Mouse (Mus musculus): ENCODE measurements around the gene Nectin1. TPM values are rescaled to one million over a fixed set of nuclear protein-coding genes. Genes with fewer than 3 reads are reported as not detected.

Nectin1 gene
- polyA plus RNA-seq, 1 experiment = 26.4 TPM

DNA sequence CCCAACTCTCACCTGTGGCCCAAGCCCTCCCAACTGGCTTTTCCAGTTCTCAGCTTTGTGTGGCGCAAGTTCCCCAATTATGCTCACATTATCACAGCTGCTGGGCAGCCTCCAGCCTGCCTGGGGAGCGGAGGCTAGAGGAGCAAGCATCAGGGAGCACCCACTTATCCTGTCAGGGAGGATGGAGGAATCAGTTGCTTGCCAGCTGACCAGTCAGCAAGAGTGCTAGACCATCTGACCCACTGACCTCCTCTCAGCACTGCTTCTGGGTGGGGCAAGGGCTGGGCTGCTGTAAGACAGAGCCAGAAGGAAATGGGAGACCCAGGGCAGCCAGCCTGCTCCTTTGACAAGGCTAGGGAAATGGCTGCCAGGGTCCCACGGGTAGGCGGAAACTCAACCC lies 43.8 kb downstream of the Nectin1 start:
- TF ChIP-seq POLR2A (IDR thresholded peaks at IDR 0.05; ENCODE audit: borderline replicate concordance, extremely low read depth, low read depth, low read length) (no peak), CTCF (IDR thresholded peaks at IDR 0.05; ENCODE audit: insufficient read depth, low read length) (no peak)
- no peak for DNase-seq
- WGBS = 46% methylated on average over 4 of the region's 4 CpGs
- H3K4me1 ChIP-seq (ENCODE audit: control insufficient read depth, insufficient read depth, low read length) = peaks cover 7% of the 10 kb centered on the region
- no peak overlapping the region for H3K4me3 ChIP-seq (replicated peaks; ENCODE audit: extremely low read depth, low read depth, low read length)

DNA sequence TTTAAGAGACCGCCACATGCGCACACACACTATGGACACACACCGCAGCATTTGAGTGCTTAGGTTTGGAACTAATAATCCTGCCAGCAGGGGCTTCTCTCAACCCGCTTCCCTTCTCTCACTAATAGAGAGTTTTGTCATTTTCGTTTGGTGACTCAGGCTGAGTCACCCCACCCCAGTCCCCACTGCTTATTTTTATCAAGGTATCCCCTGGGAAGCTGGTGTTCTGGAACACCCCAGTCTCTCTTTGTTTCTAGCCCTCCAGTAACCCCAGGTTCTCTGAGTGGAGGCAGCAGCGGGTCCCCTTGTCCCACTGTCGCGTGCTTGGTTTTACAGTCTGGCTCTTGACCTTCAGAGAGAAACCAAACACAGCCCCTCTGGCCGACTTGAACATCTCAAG lies 48.9 kb downstream of the Nectin1 start:
- Histone ChIP-seq H3K4me3 (replicated peaks; ENCODE audit: extremely low read depth, low read depth, low read length) (no peak overlapping the region), H3K4me1 (ENCODE audit: control insufficient read depth, insufficient read depth, low read length) (peaks cover 1% of the 10 kb centered on the region)
- WGBS = 79% methylated on average over 9 of the region's 9 CpGs
- TF ChIP-seq POLR2A (IDR thresholded peaks at IDR 0.05; ENCODE audit: borderline replicate concordance, extremely low read depth, low read depth, low read length) (no peak), CTCF (IDR thresholded peaks at IDR 0.05; ENCODE audit: insufficient read depth, low read length) (no peak)
- DNase-seq = no peak

DNA sequence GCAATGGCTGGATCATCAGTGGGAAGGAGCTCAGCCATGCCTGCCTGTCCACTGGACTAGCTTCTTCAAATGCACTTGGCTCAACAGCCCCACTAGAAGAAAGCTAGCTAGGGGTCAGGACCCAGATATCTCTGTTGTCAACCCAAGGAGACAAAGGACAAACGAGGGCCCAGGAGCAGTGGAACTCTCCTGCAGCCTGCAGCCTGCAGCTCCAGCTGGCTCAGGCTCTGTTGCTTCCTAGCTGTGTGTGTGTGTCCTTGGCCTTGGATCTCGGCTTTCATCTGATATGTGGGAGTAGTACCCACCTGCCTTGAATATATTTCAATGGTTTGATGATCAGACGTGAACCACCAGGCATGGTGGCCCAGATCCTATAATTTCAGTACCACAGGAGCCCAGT lies 49.6 kb downstream of the Nectin1 start:
- TF ChIP-seq CTCF (IDR thresholded peaks at IDR 0.05; ENCODE audit: insufficient read depth, low read length) = no peak
- TF ChIP-seq POLR2A (IDR thresholded peaks at IDR 0.05; ENCODE audit: borderline replicate concordance, extremely low read depth, low read depth, low read length) = no peak
- no peaks in the 10 kb centered on the region for H3K4me1 ChIP-seq (ENCODE audit: control insufficient read depth, insufficient read depth, low read length)
- no peak overlapping the region for H3K4me3 ChIP-seq (replicated peaks; ENCODE audit: extremely low read depth, low read depth, low read length)
- WGBS = 72% methylated on average over 3 of the region's 3 CpGs
- DNase-seq = no peak

DNA sequence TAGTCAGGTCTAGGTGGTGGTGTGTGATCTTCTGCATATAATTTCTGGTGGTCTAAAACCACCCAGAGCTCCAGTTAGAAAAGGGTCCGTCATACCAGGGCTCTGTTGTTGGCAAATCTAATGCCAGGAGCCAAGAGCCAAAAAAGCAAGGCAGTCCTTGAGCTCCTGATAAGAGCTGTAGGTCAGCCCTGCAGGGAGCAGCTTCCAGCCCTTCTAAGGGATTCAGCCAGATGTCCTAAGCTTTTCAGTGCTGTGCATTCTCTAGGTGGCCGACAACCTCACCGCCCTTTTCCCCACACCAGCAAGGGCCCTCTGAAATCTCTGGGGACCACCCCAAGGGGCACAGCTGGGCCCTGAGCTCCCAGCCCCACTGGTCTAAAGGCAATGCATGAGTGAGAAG lies 52.2 kb downstream of the Nectin1 start:
- 88% methylated on average over 3 of the region's 3 CpGs for WGBS
- no peak for TF ChIP-seq POLR2A (IDR thresholded peaks at IDR 0.05; ENCODE audit: borderline replicate concordance, extremely low read depth, low read depth, low read length)
- TF ChIP-seq CTCF (IDR thresholded peaks at IDR 0.05; ENCODE audit: insufficient read depth, low read length) = no peak
- H3K4me1 ChIP-seq (ENCODE audit: control insufficient read depth, insufficient read depth, low read length) = no peaks in the 10 kb centered on the region
- no peak for DNase-seq
- H3K4me3 ChIP-seq (replicated peaks; ENCODE audit: extremely low read depth, low read depth, low read length) = no peak overlapping the region

DNA sequence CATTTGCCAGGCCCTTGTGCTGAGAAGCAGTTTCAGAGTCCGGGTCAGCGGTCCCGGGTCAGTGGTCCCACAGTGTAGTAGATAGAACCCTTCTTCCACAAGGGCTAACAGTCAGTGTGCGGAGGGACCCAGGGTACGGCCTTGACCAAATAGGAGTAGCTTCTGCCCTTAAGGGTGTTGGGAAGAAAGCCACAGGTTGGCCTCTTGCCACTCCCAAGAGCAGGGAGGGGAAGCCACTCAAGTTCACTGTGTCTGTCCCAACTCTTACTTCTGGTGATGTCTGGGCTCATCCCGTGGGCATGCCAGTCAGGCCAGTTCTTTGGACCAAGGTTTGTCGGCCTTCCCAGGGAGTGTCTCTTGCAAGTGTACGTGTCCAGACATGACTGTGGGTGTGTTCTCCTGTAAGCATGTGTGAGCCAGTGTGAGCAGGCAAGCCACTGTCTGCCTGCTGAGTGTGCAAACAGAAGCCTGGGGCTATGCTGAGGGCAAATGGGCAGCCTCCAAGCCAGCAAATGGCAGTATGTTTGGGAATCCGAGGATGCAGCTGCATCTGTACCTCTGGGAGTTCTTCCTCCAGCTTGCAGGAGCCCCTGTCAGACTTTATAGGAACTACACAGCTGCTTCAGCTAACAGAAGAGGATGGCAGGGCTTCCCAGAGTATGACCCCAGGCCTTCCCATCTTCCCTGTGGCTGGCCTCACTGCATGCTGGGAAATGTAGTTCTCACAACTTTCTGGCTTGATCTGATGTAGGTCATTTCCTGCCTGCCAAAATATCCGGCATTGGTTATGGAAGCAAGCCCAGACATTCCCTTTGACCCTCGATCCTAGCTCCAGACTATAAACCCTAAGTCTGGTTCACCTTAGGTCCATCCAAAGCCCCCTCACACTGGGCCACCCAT lies 53.3 kb downstream of the Nectin1 start:
- WGBS = 76% methylated on average over 11 of the region's 11 CpGs
- no peak for TF ChIP-seq CTCF (IDR thresholded peaks at IDR 0.05; ENCODE audit: insufficient read depth, low read length)
- TF ChIP-seq POLR2A (IDR thresholded peaks at IDR 0.05; ENCODE audit: borderline replicate concordance, extremely low read depth, low read depth, low read length) = no peak
- DNase-seq = no peak
- no peak overlapping the region for H3K4me3 ChIP-seq (replicated peaks; ENCODE audit: extremely low read depth, low read depth, low read length)
- no peaks in the 10 kb centered on the region for H3K4me1 ChIP-seq (ENCODE audit: control insufficient read depth, insufficient read depth, low read length)

DNA sequence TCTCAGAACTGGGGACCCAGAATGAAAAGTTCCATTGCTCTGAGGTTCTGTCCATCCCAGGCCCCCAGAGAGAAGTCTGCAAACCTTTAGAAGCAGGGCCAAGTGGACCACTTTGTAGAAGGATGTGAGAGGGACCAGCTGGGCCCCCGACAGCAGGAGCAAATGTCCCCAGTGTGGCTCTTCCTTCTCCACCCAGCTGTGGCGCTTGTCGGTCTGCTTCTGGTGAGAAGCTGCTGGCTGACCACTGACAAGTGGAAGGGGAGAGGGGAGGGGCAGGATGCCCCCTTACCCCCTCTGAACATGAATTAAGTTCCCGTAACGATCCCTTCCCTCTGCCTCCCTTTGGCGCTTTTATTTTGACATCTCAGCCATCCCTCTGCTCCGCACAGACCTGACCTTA lies 54.0 kb downstream of the Nectin1 start:
- no peak overlapping the region for H3K4me3 ChIP-seq (replicated peaks; ENCODE audit: extremely low read depth, low read depth, low read length)
- TF ChIP-seq POLR2A (IDR thresholded peaks at IDR 0.05; ENCODE audit: borderline replicate concordance, extremely low read depth, low read depth, low read length) = no peak
- no peak for TF ChIP-seq CTCF (IDR thresholded peaks at IDR 0.05; ENCODE audit: insufficient read depth, low read length)
- H3K4me1 ChIP-seq (ENCODE audit: control insufficient read depth, insufficient read depth, low read length) = no peaks in the 10 kb centered on the region
- no peak for DNase-seq
- WGBS = 68% methylated on average over 7 of the region's 7 CpGs

DNA sequence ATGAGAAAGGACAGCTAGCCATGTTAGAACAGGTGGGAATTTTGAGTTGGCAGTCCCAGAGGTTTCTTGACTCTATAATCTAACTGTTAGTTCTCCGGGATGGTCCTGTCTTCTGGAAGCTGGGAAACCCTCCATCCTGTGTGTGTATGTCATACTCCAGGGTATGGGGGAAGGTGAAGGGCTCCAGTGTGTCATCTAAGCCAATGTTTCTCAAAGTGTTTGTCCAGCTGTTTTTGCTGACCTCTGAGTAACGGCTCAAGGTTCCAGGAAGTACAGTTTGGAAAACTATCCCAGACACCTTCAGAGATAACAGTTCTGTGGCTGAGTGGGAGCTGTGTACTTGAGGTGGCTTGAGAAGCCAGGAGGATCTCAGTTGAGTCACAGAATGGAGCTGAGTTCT lies 56.7 kb downstream of the Nectin1 start:
- no peaks in the 10 kb centered on the region for H3K4me1 ChIP-seq (ENCODE audit: control insufficient read depth, insufficient read depth, low read length)
- 59% methylated on average over 2 of the region's 2 CpGs for WGBS
- no peak for DNase-seq
- no peak overlapping the region for H3K4me3 ChIP-seq (replicated peaks; ENCODE audit: extremely low read depth, low read depth, low read length)
- no peak for TF ChIP-seq CTCF (IDR thresholded peaks at IDR 0.05; ENCODE audit: insufficient read depth, low read length)

DNA sequence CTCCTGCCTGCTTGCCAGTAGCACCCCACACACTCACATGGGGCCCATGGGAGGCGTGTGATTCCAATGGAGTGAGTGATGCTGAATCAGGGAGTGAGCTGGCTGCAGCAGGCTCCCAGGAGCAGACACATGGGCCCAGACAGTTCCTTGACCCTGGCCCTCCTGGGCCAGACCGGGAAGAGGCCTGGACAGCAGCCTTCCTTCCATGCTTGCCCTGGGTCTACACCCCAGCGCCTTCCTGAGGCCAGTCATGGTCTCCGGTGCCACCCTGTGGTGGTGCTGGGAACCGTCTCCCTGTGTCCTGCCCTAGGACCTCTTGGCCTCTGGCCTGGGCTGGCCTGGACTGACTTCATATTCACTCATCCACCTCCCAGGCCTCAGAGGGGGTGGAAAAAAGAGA lies 58.1 kb downstream of the Nectin1 start:
- TF ChIP-seq POLR2A (IDR thresholded peaks at IDR 0.05; ENCODE audit: borderline replicate concordance, extremely low read depth, low read depth, low read length) (no peak), CTCF (IDR thresholded peaks at IDR 0.05; ENCODE audit: insufficient read depth, low read length) (peak; percentile 89)
- 42% methylated on average over 5 of the region's 5 CpGs for WGBS
- no peaks in the 10 kb centered on the region for H3K4me1 ChIP-seq (ENCODE audit: control insufficient read depth, insufficient read depth, low read length)
- DNase-seq = peak; percentile 69
- no peak overlapping the region for H3K4me3 ChIP-seq (replicated peaks; ENCODE audit: extremely low read depth, low read depth, low read length)

DNA sequence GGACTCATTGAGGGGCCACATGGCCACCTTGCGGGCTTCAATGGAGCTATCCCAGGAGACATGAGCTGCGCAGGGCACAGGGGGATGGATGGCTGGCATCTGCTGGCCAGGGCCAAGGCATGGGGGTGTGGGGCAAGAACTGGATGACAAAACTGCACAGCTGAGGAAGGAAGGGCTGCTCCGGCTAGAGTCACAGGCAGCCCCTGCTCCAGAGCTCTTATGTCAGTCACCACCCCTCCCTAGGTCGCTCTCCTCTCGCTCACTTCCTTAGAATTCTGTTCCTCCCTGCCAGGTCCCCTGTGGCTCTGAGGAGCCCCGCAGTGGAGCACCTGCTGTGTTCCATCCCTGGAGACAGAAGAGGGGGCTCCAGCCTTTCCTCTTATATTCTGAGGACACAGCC lies 63.8 kb downstream of the Nectin1 start:
- Histone ChIP-seq H3K4me1 (ENCODE audit: control insufficient read depth, insufficient read depth, low read length) (no peaks in the 10 kb centered on the region), H3K4me3 (replicated peaks; ENCODE audit: extremely low read depth, low read depth, low read length) (no peak overlapping the region)
- TF ChIP-seq POLR2A (IDR thresholded peaks at IDR 0.05; ENCODE audit: borderline replicate concordance, extremely low read depth, low read depth, low read length) = no peak
- TF ChIP-seq CTCF (IDR thresholded peaks at IDR 0.05; ENCODE audit: insufficient read depth, low read length) = no peak
- 41% methylated on average over 6 of the region's 6 CpGs for WGBS
- no peak for DNase-seq

DNA sequence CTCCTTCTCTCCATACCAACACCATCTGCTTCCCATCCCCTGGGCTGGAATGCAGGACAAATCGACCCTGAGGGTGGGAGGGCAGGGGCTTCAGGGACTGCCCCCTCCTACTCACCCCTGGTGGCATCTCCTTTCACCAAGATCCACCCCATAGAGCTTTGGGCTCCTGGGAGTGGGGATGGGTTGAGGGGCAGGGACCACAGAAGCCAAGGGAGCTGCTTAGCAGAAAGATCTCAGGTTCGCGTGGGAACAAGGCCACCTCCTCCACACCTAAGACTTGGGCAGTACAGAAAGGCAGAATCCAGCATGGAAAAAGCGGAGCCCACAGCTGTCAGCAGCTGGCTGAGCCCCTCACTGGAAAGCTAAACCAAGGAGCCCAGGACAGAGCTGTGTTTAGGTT lies 64.3 kb downstream of the Nectin1 start:
- 47% methylated on average over 3 of the region's 4 CpGs for WGBS
- H3K4me3 ChIP-seq (replicated peaks; ENCODE audit: extremely low read depth, low read depth, low read length) = no peak overlapping the region
- no peak for TF ChIP-seq POLR2A (IDR thresholded peaks at IDR 0.05; ENCODE audit: borderline replicate concordance, extremely low read depth, low read depth, low read length)
- TF ChIP-seq CTCF (IDR thresholded peaks at IDR 0.05; ENCODE audit: insufficient read depth, low read length) = no peak
- no peak for DNase-seq
- H3K4me1 ChIP-seq (ENCODE audit: control insufficient read depth, insufficient read depth, low read length) = no peaks in the 10 kb centered on the region

Measured in lung, adult 2 months (tissue).